Mouse (Mus musculus): Measurements from ENCODE around the gene Gm136. TPM values are rescaled to one million over a fixed set of nuclear protein-coding genes. Genes with fewer than 3 reads are reported as not detected.

Gene Gm136
- polyA plus RNA-seq, 1 experiment from 2014 or later: not detected

- Histone ChIP-seq H3K4me3 (ENCODE audit: low read depth, low read length) (no peak overlapping the region), H3K9me3 (replicated peaks; ENCODE audit: control insufficient read depth, low read length) (peaks cover 5% of the 10 kb centered on the region), H3K4me2 (no peak overlapping the region), H3K9ac (ENCODE audit: low read depth, low read length) (no peak overlapping the region), H3K36me3 (ENCODE audit: control insufficient read depth, insufficient read depth, low read length) (no peaks in the 10 kb centered on the region), H3K4me1 (ENCODE audit: control insufficient read depth, insufficient read depth, low read length) (no peaks in the 10 kb centered on the region), H3K27ac (ENCODE audit: low read depth, low read length) (no peak overlapping the region), H3K27me3 (ENCODE audit: control insufficient read depth, insufficient read depth, low read length) (no peaks in the 10 kb centered on the region)
- no peak for ATAC-seq (replicated peaks; ENCODE audit: insufficient number of reproducible peaks, low FRiP score, low TSS enrichment)
- 59% methylated on average over 4 of the region's 4 CpGs for WGBS (ENCODE audit: insufficient replicate concordance)
Measured at GRCm38 (mm10) chr4:34724306-34724705, 31.8 kb downstream of the Gm136 start.

DNA sequence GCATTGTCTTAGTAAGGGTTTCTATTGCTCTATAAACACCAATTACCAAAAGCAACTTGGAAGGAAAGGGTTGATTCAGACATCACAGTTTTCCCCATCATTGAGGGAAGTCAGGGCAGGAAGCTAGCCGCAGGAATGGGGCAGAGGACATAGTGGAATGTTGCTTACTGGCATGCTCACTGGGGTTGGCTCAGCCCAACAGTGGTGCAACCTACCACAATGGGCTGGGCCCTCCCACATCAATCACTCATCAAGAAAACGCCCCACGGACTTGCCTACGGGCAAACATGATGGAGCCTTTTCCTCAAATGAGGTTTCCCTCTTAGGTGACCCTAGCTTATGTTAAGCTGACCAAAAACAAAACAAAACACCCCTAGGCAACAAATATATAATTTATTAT lies 32.9 kb downstream of the Gm136 start:
- Histone ChIP-seq H3K27me3 (ENCODE audit: control insufficient read depth, insufficient read depth, low read length) (no peaks in the 10 kb centered on the region), H3K9me3 (replicated peaks; ENCODE audit: control insufficient read depth, low read length) (peaks cover 5% of the 10 kb centered on the region), H3K9ac (ENCODE audit: low read depth, low read length) (no peak overlapping the region), H3K4me3 (ENCODE audit: low read depth, low read length) (no peak overlapping the region), H3K4me1 (ENCODE audit: control insufficient read depth, insufficient read depth, low read length) (no peaks in the 10 kb centered on the region), H3K4me2 (no peak overlapping the region), H3K27ac (ENCODE audit: low read depth, low read length) (no peak overlapping the region), H3K36me3 (ENCODE audit: control insufficient read depth, insufficient read depth, low read length) (no peaks in the 10 kb centered on the region)
- ATAC-seq (replicated peaks; ENCODE audit: insufficient number of reproducible peaks, low FRiP score, low TSS enrichment): no peak
- 75% methylated on average over 4 of the region's 4 CpGs for WGBS (ENCODE audit: insufficient replicate concordance)

GRCm38 (mm10) chr4:34720127-34720895 lies 35.8 kb downstream of the Gm136 start:
- no peak overlapping the region for H3K27ac ChIP-seq (ENCODE audit: low read depth, low read length)
- H3K4me3 ChIP-seq (ENCODE audit: low read depth, low read length): no peak overlapping the region
- no peak overlapping the region for H3K9ac ChIP-seq (ENCODE audit: low read depth, low read length)
- no peaks in the 10 kb centered on the region for H3K27me3 ChIP-seq (ENCODE audit: control insufficient read depth, insufficient read depth, low read length)
- WGBS (ENCODE audit: insufficient replicate concordance): 82% methylated on average over 7 of the region's 7 CpGs
- ATAC-seq (replicated peaks; ENCODE audit: insufficient number of reproducible peaks, low FRiP score, low TSS enrichment): no peak
- H3K9me3 ChIP-seq (replicated peaks; ENCODE audit: control insufficient read depth, low read length): peaks cover 5% of the 10 kb centered on the region
- H3K36me3 ChIP-seq (ENCODE audit: control insufficient read depth, insufficient read depth, low read length): no peaks in the 10 kb centered on the region
- H3K4me2 ChIP-seq: no peak overlapping the region
- no peaks in the 10 kb centered on the region for H3K4me1 ChIP-seq (ENCODE audit: control insufficient read depth, insufficient read depth, low read length)

- Histone ChIP-seq H3K9ac (ENCODE audit: low read depth, low read length) (no peak overlapping the region), H3K9me3 (replicated peaks; ENCODE audit: control insufficient read depth, low read length) (peaks cover 5% of the 10 kb centered on the region), H3K27me3 (ENCODE audit: control insufficient read depth, insufficient read depth, low read length) (no peaks in the 10 kb centered on the region), H3K4me2 (no peak overlapping the region), H3K4me1 (ENCODE audit: control insufficient read depth, insufficient read depth, low read length) (no peaks in the 10 kb centered on the region), H3K4me3 (ENCODE audit: low read depth, low read length) (no peak overlapping the region), H3K27ac (ENCODE audit: low read depth, low read length) (no peak overlapping the region), H3K36me3 (ENCODE audit: control insufficient read depth, insufficient read depth, low read length) (no peaks in the 10 kb centered on the region)
- WGBS (ENCODE audit: insufficient replicate concordance): 94% methylated on average over 12 of the region's 12 CpGs
- ATAC-seq (replicated peaks; ENCODE audit: insufficient number of reproducible peaks, low FRiP score, low TSS enrichment): no peak
Measured at GRCm38 (mm10) chr4:34719421-34719820, 36.6 kb downstream of the Gm136 start.

DNA sequence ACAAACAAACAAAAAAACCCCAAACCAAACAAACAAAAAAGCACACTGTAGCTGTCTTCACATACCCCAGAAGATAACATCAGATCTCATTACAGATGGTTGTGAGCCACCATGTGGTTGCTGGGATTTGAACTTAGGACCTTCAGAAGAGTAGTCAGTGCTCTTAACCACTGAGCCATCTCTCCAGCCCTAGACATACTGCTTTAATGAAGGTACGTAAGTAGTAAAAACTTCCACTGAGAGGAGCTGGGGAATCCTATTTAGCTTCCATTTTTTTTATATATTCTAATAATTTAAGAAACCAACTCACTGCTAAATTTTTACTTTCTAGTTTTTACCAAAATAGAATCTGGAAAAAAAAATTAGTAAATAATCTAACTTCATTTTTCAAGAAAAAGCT lies 41.0 kb downstream of the Gm136 start:
- Histone ChIP-seq H3K4me3 (ENCODE audit: low read depth, low read length) (no peak overlapping the region), H3K9ac (ENCODE audit: low read depth, low read length) (no peak overlapping the region), H3K27ac (ENCODE audit: low read depth, low read length) (no peak overlapping the region), H3K9me3 (replicated peaks; ENCODE audit: control insufficient read depth, low read length) (peaks cover 1% of the 10 kb centered on the region), H3K4me1 (ENCODE audit: control insufficient read depth, insufficient read depth, low read length) (no peaks in the 10 kb centered on the region), H3K27me3 (ENCODE audit: control insufficient read depth, insufficient read depth, low read length) (no peaks in the 10 kb centered on the region), H3K4me2 (no peak overlapping the region), H3K36me3 (ENCODE audit: control insufficient read depth, insufficient read depth, low read length) (no peaks in the 10 kb centered on the region)
- WGBS (ENCODE audit: insufficient replicate concordance): 90% methylated on average over 1 of the region's 1 CpGs
- ATAC-seq (replicated peaks; ENCODE audit: insufficient number of reproducible peaks, low FRiP score, low TSS enrichment): no peak

DNA sequence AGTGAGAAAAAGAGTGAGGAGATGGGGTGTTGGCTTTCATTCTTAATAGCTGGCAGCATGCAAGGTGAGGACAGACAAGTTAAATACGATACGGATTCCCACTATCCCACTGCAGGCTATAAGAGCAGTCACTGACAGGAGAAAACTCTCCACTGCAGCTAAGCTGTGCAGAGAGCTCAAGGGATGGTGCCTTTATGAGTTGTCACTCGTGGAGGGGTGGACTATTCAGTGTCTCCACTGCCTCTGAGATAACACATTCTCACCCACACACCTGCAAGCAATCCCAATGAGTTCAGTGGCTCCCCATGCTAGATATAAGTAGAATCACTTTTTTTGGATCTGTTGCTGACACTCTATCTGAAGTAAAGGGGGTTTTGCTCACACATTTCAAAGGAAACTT lies 47.9 kb downstream of the Gm136 start:
- Histone ChIP-seq H3K27me3 (ENCODE audit: control insufficient read depth, insufficient read depth, low read length) (no peaks in the 10 kb centered on the region), H3K27ac (ENCODE audit: low read depth, low read length) (no peak overlapping the region), H3K9ac (ENCODE audit: low read depth, low read length) (no peak overlapping the region), H3K36me3 (ENCODE audit: control insufficient read depth, insufficient read depth, low read length) (no peaks in the 10 kb centered on the region), H3K4me3 (ENCODE audit: low read depth, low read length) (no peak overlapping the region), H3K4me2 (no peak overlapping the region), H3K4me1 (ENCODE audit: control insufficient read depth, insufficient read depth, low read length) (no peaks in the 10 kb centered on the region), H3K9me3 (replicated peaks; ENCODE audit: control insufficient read depth, low read length) (no peaks in the 10 kb centered on the region)
- no peak for ATAC-seq (replicated peaks; ENCODE audit: insufficient number of reproducible peaks, low FRiP score, low TSS enrichment)
- WGBS (ENCODE audit: insufficient replicate concordance): 65% methylated on average over 3 of the region's 3 CpGs

- WGBS (ENCODE audit: insufficient replicate concordance): 75% methylated on average over 3 of the region's 3 CpGs
Measured at GRCm38 (mm10) chr4:34707248-34707647, 48.8 kb downstream of the Gm136 start.

GRCm38 (mm10) chr4:34703029-34703428 lies 53.0 kb downstream of the Gm136 start:
- Histone ChIP-seq H3K4me3 (ENCODE audit: low read depth, low read length) (no peak overlapping the region), H3K9me3 (replicated peaks; ENCODE audit: control insufficient read depth, low read length) (no peaks in the 10 kb centered on the region), H3K4me2 (no peak overlapping the region), H3K27ac (ENCODE audit: low read depth, low read length) (no peak overlapping the region), H3K27me3 (ENCODE audit: control insufficient read depth, insufficient read depth, low read length) (no peaks in the 10 kb centered on the region), H3K4me1 (ENCODE audit: control insufficient read depth, insufficient read depth, low read length) (no peaks in the 10 kb centered on the region), H3K36me3 (ENCODE audit: control insufficient read depth, insufficient read depth, low read length) (no peaks in the 10 kb centered on the region), H3K9ac (ENCODE audit: low read depth, low read length) (no peak overlapping the region)
- ATAC-seq (replicated peaks; ENCODE audit: insufficient number of reproducible peaks, low FRiP score, low TSS enrichment): no peak
- 67% methylated on average over 4 of the region's 4 CpGs for WGBS (ENCODE audit: insufficient replicate concordance)

More at GRCm38 (mm10) chr4:34707248-34707647, 48.8 kb downstream of the Gm136 start:
- Histone ChIP-seq H3K36me3 (ENCODE audit: control insufficient read depth, insufficient read depth, low read length) (no peaks in the 10 kb centered on the region), H3K9me3 (replicated peaks; ENCODE audit: control insufficient read depth, low read length) (no peaks in the 10 kb centered on the region), H3K27ac (ENCODE audit: low read depth, low read length) (no peak overlapping the region), H3K4me1 (ENCODE audit: control insufficient read depth, insufficient read depth, low read length) (no peaks in the 10 kb centered on the region), H3K9ac (ENCODE audit: low read depth, low read length) (no peak overlapping the region), H3K27me3 (ENCODE audit: control insufficient read depth, insufficient read depth, low read length) (no peaks in the 10 kb centered on the region), H3K4me3 (ENCODE audit: low read depth, low read length) (no peak overlapping the region), H3K4me2 (no peak overlapping the region)
- no peak for ATAC-seq (replicated peaks; ENCODE audit: insufficient number of reproducible peaks, low FRiP score, low TSS enrichment)

GRCm38 (mm10) chr4:34702231-34702630 lies 53.8 kb downstream of the Gm136 start:
- Histone ChIP-seq H3K9me3 (replicated peaks; ENCODE audit: control insufficient read depth, low read length) (no peaks in the 10 kb centered on the region), H3K27me3 (ENCODE audit: control insufficient read depth, insufficient read depth, low read length) (no peaks in the 10 kb centered on the region), H3K27ac (ENCODE audit: low read depth, low read length) (no peak overlapping the region), H3K36me3 (ENCODE audit: control insufficient read depth, insufficient read depth, low read length) (no peaks in the 10 kb centered on the region), H3K4me1 (ENCODE audit: control insufficient read depth, insufficient read depth, low read length) (no peaks in the 10 kb centered on the region), H3K4me2 (no peak overlapping the region), H3K4me3 (ENCODE audit: low read depth, low read length) (no peak overlapping the region), H3K9ac (ENCODE audit: low read depth, low read length) (no peak overlapping the region)
- WGBS (ENCODE audit: insufficient replicate concordance): 92% methylated on average over 11 of the region's 11 CpGs
- ATAC-seq (replicated peaks; ENCODE audit: insufficient number of reproducible peaks, low FRiP score, low TSS enrichment): no peak

Data from heart, embryonic 11.5 days (tissue).